Mouse (Mus musculus) lung, embryonic 16.5 days (tissue): ENCODE data around the gene Stpg3. TPM values are rescaled to one million over a fixed set of nuclear protein-coding genes. Genes with fewer than 3 reads are reported as not detected.
A peak's percentile ranks its signal among the peaks of the same experiment; 100 is the strongest.

Experiments
- ATAC-seq: fragments of 200-750 bp; cut with Nextera tagmentation; 2 replicates; pipeline ENCODE4 v1.8.0; 2017; ENCODE audit warnings: low read depth, mild to moderate bottlenecking, moderate library complexity
- H3K27ac ChIP-seq: fragments of 300-500 bp; sonication (generic); 2 replicates; pipeline ENCODE4 v1.5.1; 2014; ENCODE audit warnings: mild to moderate bottlenecking, control low read depth, low read length
- H3K27me3 ChIP-seq: fragments of 300-500 bp; sonication (generic); 2 replicates; pipeline ENCODE4 v1.6.1; 2014; ENCODE audit warnings: low read depth, low read length, mixed read lengths; ENCODE audit not compliant: control insufficient read depth, insufficient read depth
- H3K36me3 ChIP-seq: fragments of 300-500 bp; sonication (generic); 2 replicates; pipeline ENCODE4 v1.6.1; 2014; ENCODE audit warnings: low read length; ENCODE audit not compliant: control insufficient read depth, insufficient read depth
- H3K4me1 ChIP-seq: fragments of 300-500 bp; sonication (generic); replicated peaks from 2 replicates; pipeline ENCODE4 v1.6.1; 2014; ENCODE audit warnings: low read length, mixed read lengths; ENCODE audit not compliant: control insufficient read depth, insufficient read depth
- H3K4me2 ChIP-seq: fragments of 300-500 bp; sonication (generic); 2 replicates; pipeline ENCODE4 v1.6.1; 2014; ENCODE audit warnings: low read depth, low read length, control low read depth
- H3K4me3 ChIP-seq: fragments of 300-500 bp; sonication (generic); 2 replicates; pipeline ENCODE4 v1.5.1; 2014; ENCODE audit warnings: mild to moderate bottlenecking, low read length, control low read depth
- H3K9ac ChIP-seq: fragments of 300-500 bp; sonication (generic); 2 replicates; pipeline ENCODE4 v1.6.1; 2014; ENCODE audit warnings: low read length, control low read depth
- H3K9me3 ChIP-seq: fragments of 300-500 bp; sonication (generic); 2 replicates; pipeline ENCODE4 v1.6.1; 2016; ENCODE audit warnings: low read length; ENCODE audit not compliant: control insufficient read depth
- WGBS: fragments of 180-500 bp; shearing (Covaris S2); extraction: QIAGEN DNeasy Blood & Tissue Kit; methylation state at CpG from one replicate; pipeline ENCODE4 v1.1.7; 2014; 5-methylcytosine and 5-hydroxymethylcytosine counted together
- polyA plus RNA-seq: library from polyadenylated mRNA; unstranded; fragments of >200 nt; fragmentation: Nextera tagmentation; extraction: Ambion mirVana; gene quantifications from 2 replicates; pipeline ENCODE4 v1.2.1, GENCODE M21; 2015

Gene Stpg3
- polyA plus RNA-seq, 1 experiment from 2014 or later, result 0.15 TPM

GRCm38 (mm10) chr2:25221331-25221772 is 6.9 kb upstream of the Stpg3 start:
- Histone ChIP-seq H3K9me3 (no peaks in the 10 kb centered on the region), H3K9ac (no peak overlapping the region), H3K4me1 (peaks cover 11% of the 10 kb centered on the region), H3K27me3 (no peaks in the 10 kb centered on the region), H3K36me3 (peaks cover 7% of the 10 kb centered on the region), H3K4me2 (no peak overlapping the region), H3K4me3 (no peak overlapping the region), H3K27ac (no peak overlapping the region)
- 70% methylated on average over 5 of the region's 5 CpGs for WGBS
- ATAC-seq, result no peak

GRCm38 (mm10) chr2:25218445-25218844 is 4.0 kb upstream of the Stpg3 start, which contains the start of gene Fam166a:
Gene Fam166a, plus strand, starts transcription at chr2:25218745.
- H3K9me3 ChIP-seq, result no peaks in the 10 kb centered on the region
- peaks cover 7% of the 10 kb centered on the region for H3K36me3 ChIP-seq
- no peak within 1 kb of the TSS for H3K4me2 ChIP-seq
- no peak for ATAC-seq
- no peak within 1 kb of the TSS for H3K4me3 ChIP-seq
- no peak within 1 kb of the TSS for H3K9ac ChIP-seq
- H3K27ac ChIP-seq, result no peak within 1 kb of the TSS
- no peaks in the 10 kb centered on the region for H3K27me3 ChIP-seq
- peaks cover 3% of the 10 kb centered on the region for H3K4me1 ChIP-seq

DNA sequence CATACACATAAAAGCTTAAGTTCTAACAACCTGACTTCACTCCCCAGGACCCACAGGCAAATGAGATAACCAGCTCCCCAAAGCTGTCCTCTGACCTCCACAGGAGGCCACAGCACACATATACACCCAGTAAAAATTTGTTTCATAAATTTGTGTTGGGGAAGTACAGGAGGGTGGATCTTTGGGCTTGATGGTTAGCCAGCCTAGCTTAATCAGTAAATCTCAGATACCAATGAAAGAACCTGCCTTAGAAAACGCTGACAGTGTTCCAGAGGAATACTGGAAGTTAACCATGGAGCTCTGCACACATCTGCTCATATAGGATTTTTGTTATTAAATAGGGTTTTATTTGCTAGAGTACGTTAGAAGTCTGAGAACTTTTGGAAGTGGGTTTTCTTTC is 3.2 kb upstream of the Stpg3 start:
- no peaks in the 10 kb centered on the region for H3K4me1 ChIP-seq
- H3K36me3 ChIP-seq, result peaks cover 7% of the 10 kb centered on the region
- H3K9ac ChIP-seq, result no peak overlapping the region
- H3K9me3 ChIP-seq, result no peaks in the 10 kb centered on the region
- WGBS, result 53% methylated on average over 2 of the region's 2 CpGs
- H3K4me2 ChIP-seq, result no peak overlapping the region
- no peak for ATAC-seq
- no peak overlapping the region for H3K4me3 ChIP-seq
- H3K27ac ChIP-seq, result no peak overlapping the region
- H3K27me3 ChIP-seq, result no peaks in the 10 kb centered on the region

- no peak overlapping the region for H3K4me2 ChIP-seq
- no peak overlapping the region for H3K27ac ChIP-seq
- 60% methylated on average over 23 of the region's 23 CpGs for whole genome bisulfite sequencing
These were observed 1.1 kb downstream of the Stpg3 start for GRCm38 (mm10) chr2:25213266-25213865.

DNA sequence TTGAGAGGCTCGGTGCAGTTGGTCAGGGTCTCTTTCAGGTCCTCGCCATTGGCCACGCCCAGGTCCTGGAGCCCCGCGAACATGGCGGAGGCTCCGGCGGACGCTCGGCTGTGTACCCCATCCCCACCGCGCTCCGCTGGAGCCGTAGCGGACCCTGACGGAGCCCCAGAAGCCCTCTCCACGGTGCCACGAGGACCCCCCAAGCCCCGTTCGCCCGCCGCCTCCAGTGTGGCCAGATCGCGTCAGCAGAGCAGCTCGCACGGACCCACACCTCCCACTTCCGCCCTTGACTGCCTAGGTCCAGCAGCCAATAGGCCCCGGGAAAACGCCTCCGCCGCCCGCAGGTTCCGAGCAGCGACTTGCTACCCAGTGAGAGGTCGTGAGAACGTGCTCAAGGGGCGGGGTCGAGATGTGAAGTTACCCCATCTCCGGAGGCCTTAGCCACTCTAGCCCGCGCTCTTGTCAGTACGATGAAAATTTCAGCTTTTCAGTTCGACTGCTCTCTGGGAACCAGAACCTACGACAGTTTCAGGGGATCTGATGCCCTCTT is 3.2 kb downstream of the Stpg3 start, which contains the start of gene Nelfb:
Nelfb (minus strand) TSS at position 369 of the 550 bp plus-strand sequence.
- WGBS, result under 1% methylated on average over 44 of the region's 44 CpGs
- Histone ChIP-seq H3K9ac (peak within 1 kb of the TSS; percentile 91), H3K27ac (peak within 1 kb of the TSS; percentile 71), H3K4me1 (peaks cover 11% of the 10 kb centered on the region), H3K4me2 (peak within 1 kb of the TSS; percentile 82), H3K4me3 (peak within 1 kb of the TSS; percentile 91), H3K36me3 (peaks cover 6% of the 10 kb centered on the region), H3K27me3 (no peaks in the 10 kb centered on the region), H3K9me3 (no peaks in the 10 kb centered on the region)
- peak; percentile 96 for ATAC-seq

More at GRCm38 (mm10) chr2:25213266-25213865, 1.1 kb downstream of the Stpg3 start:
- no peak for ATAC-seq
- Histone ChIP-seq H3K4me1 (peaks cover 11% of the 10 kb centered on the region), H3K36me3 (no peaks in the 10 kb centered on the region), H3K9ac (no peak overlapping the region), H3K9me3 (no peaks in the 10 kb centered on the region), H3K27me3 (no peaks in the 10 kb centered on the region), H3K4me3 (no peak overlapping the region)

- Histone ChIP-seq H3K4me1 (peaks cover 11% of the 10 kb centered on the region), H3K9me3 (no peaks in the 10 kb centered on the region), H3K27ac (peak overlapping the region; percentile 71), H3K4me3 (peak overlapping the region; percentile 91), H3K4me2 (peak overlapping the region; percentile 82), H3K9ac (peak overlapping the region; percentile 91), H3K27me3 (no peaks in the 10 kb centered on the region), H3K36me3 (peaks cover 12% of the 10 kb centered on the region)
- under 1% methylated on average over 24 of the region's 24 CpGs for WGBS
- peak; percentile 35 for ATAC-seq
These were observed 3.8 kb downstream of the Stpg3 start for GRCm38 (mm10) chr2:25210686-25211085.

DNA sequence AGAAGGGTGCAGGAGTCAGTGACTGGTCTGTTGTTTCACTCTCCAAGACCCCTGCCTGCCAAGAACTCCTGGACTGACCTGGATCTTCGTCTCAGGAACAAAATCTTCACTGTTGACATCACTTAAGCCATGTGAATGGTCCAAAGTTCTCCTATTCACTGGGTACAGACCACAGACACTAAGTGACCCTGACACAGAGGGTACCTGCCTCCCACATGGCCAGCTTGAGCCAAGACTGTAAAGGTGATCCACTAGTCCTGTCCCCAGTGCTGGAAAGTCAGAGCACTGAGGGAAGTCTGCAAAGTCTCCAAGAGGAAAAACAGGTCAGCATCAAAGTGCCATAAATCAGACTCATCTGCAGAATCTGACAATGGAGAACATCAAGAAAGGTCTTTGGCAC is 6.8 kb downstream of the Stpg3 start:
- Histone ChIP-seq H3K4me3 (no peak overlapping the region), H3K4me2 (no peak overlapping the region), H3K27ac (no peak overlapping the region), H3K9ac (no peak overlapping the region), H3K4me1 (peaks cover 11% of the 10 kb centered on the region), H3K9me3 (no peaks in the 10 kb centered on the region), H3K36me3 (peaks cover 31% of the 10 kb centered on the region), H3K27me3 (no peaks in the 10 kb centered on the region)
- no peak for ATAC-seq
- WGBS, result 96% methylated on average over 1 of the region's 1 CpGs

DNA sequence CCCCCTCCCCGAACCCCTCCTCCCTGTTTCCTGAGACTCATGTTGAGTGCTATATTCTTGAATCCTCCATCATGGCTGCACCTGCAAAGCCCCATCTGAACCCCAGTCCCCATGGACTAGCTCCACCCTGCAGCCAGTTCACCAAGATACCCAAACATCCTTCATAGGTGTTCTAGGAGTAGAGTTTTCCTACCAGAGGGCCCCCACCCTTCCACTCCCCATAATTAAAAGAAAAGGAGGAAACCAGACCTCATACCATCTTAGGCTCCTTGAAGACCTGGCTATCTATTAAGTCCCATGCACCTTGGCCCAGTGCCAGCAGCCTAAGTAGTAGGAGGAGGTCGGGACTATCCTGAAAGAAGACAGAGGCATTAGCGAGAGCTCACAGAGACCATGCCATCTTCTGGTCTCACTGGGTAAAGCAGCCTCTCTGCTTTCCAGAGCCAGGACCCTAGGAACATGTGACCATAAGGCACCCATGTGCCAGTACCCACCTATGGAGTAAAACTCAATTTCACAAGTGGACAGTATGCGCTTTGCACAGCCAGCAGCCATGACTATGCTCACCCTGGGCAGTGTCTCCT is 10.7 kb downstream of the Stpg3 start:
- WGBS, result 60% methylated on average over 4 of the region's 4 CpGs
- H3K4me2 ChIP-seq, result no peak overlapping the region
- no peak overlapping the region for H3K4me3 ChIP-seq
- no peaks in the 10 kb centered on the region for H3K27me3 ChIP-seq
- no peaks in the 10 kb centered on the region; the same call in 1 of the 2 replicates for H3K4me1 ChIP-seq
- no peak for ATAC-seq
- no peaks in the 10 kb centered on the region for H3K9me3 ChIP-seq
- no peak overlapping the region for H3K9ac ChIP-seq
- H3K36me3 ChIP-seq, result peaks cover 52% of the 10 kb centered on the region
- no peak overlapping the region for H3K27ac ChIP-seq

- no peak overlapping the region for H3K4me3 ChIP-seq
- H3K9ac ChIP-seq, result no peak overlapping the region
- WGBS, result 82% methylated on average over 2 of the region's 2 CpGs
- H3K27ac ChIP-seq, result no peak overlapping the region
- peaks cover 4% of the 10 kb centered on the region for H3K4me1 ChIP-seq
- H3K27me3 ChIP-seq, result no peaks in the 10 kb centered on the region
- no peak for ATAC-seq
- no peak overlapping the region for H3K4me2 ChIP-seq
- H3K9me3 ChIP-seq, result no peaks in the 10 kb centered on the region
- H3K36me3 ChIP-seq, result peaks cover 43% of the 10 kb centered on the region
These were observed 13.8 kb downstream of the Stpg3 start for GRCm38 (mm10) chr2:25200631-25201030.
